Mouse (Mus musculus): Measurements from ENCODE around the gene Babam2.

Gene Babam2

GRCm38 (mm10) chr5:32077139-32077538 is 379.7 kb downstream of the Babam2 start:
- DNase-seq (ENCODE audit: low spot score), result no peak

- no peak for DNase-seq (ENCODE audit: low spot score)
These were observed 381.5 kb downstream of the Babam2 start for GRCm38 (mm10) chr5:32078986-32079385.

- DNase-seq (ENCODE audit: low spot score), result no peak
These were observed 383.2 kb downstream of the Babam2 start for GRCm38 (mm10) chr5:32080490-32081219.

GRCm38 (mm10) chr5:32084401-32084804 is 386.9 kb downstream of the Babam2 start:
- DNase-seq (ENCODE audit: low spot score), result peak; percentile 32

- DNase-seq (ENCODE audit: low spot score), result no peak
These were observed 388.1 kb downstream of the Babam2 start for GRCm38 (mm10) chr5:32085566-32085965.

GRCm38 (mm10) chr5:32085971-32086370 is 388.5 kb downstream of the Babam2 start:
- no peak for DNase-seq (ENCODE audit: low spot score)

- DNase-seq (ENCODE audit: low spot score), result no peak
These were observed 389.1 kb downstream of the Babam2 start for GRCm38 (mm10) chr5:32086526-32087090.

GRCm38 (mm10) chr5:32089481-32089880 is 392.0 kb downstream of the Babam2 start:
- DNase-seq (ENCODE audit: low spot score), result no peak

- DNase-seq (ENCODE audit: low spot score), result no peak
These were observed 394.8 kb downstream of the Babam2 start for GRCm38 (mm10) chr5:32092281-32092680.

GRCm38 (mm10) chr5:32098691-32099090 is 401.2 kb downstream of the Babam2 start:
- DNase-seq (ENCODE audit: low spot score), result no peak

- peak; percentile 71 for DNase-seq (ENCODE audit: low spot score)
These were observed 405.0 kb downstream of the Babam2 start for GRCm38 (mm10) chr5:32102484-32102883.

- DNase-seq (ENCODE audit: low spot score), result peak; percentile 39
These were observed 405.5 kb downstream of the Babam2 start for GRCm38 (mm10) chr5:32102971-32103431.

GRCm38 (mm10) chr5:32103545-32103944 is 406.1 kb downstream of the Babam2 start:
- DNase-seq (ENCODE audit: low spot score), result no peak

GRCm38 (mm10) chr5:32104119-32104990 is 406.9 kb downstream of the Babam2 start:
- no peak for DNase-seq (ENCODE audit: low spot score)

GRCm38 (mm10) chr5:32106473-32107140 is 409.1 kb downstream of the Babam2 start:
- DNase-seq (ENCODE audit: low spot score), result no peak

- DNase-seq (ENCODE audit: low spot score), result no peak
These were observed 413.2 kb downstream of the Babam2 start for GRCm38 (mm10) chr5:32110651-32111050.

GRCm38 (mm10) chr5:32112206-32112916 is 414.9 kb downstream of the Babam2 start:
- no peak for DNase-seq (ENCODE audit: low spot score)

GRCm38 (mm10) chr5:32120901-32121376 is 423.5 kb downstream of the Babam2 start:
- DNase-seq (ENCODE audit: low spot score), result peak; percentile 68

- DNase-seq (ENCODE audit: low spot score), result no peak
These were observed 424.5 kb downstream of the Babam2 start for GRCm38 (mm10) chr5:32121936-32122335.

- no peak for DNase-seq (ENCODE audit: low spot score)
These were observed 424.9 kb downstream of the Babam2 start for GRCm38 (mm10) chr5:32122363-32122762.

- DNase-seq (ENCODE audit: low spot score), result no peak
These were observed 427.5 kb downstream of the Babam2 start for GRCm38 (mm10) chr5:32124957-32125356.
